Mouse (Mus musculus) heart, postnatal 14 days (tissue): ENCODE measurements around the gene Spryd7. TPM values are rescaled to one million over a fixed set of nuclear protein-coding genes. Genes with fewer than 3 reads are reported as not detected.
"Not testable (repeated sequence)": the region's sequence is repeated elsewhere in the genome, so short reads cannot be mapped to it uniquely, and the experiment has no call there.

Experiments used
- DNase-seq, 2 experiments: peaks; one replicate each; pipeline ENCODE4 v3.0.0; 2021 to 2022
- intact Hi-C: fragments of 180-260 bp; cut with DNase I; formaldehyde crosslinking; loops from one replicate; pipeline ENCODE4 v1.15.1; 2025
- long read RNA-seq, 2 experiments: library from polyadenylated mRNA; stranded (forward); transcript quantifications; one replicate each; pipeline ENCODE4 v2.0.0; 2021
- total RNA-seq, 2 experiments: library from RNA; stranded (reverse); gene quantifications; 2 replicates each; pipeline ENCODE4 v1.2.3; 2021

The Spryd7 gene
- 10 to 100 TPM; 51.3 to 55.6 TPM for total RNA-seq
- long read RNA-seq, experiment 1, full-length matches to known transcripts, result 69 of 95 reads
- long read RNA-seq, experiment 1, partial matches to known transcripts, result 24 of 95 reads
- long read RNA-seq, experiment 1, other reads (novel, unspliced or antisense), result 2 of 95 reads
- long read RNA-seq, experiment 2, full-length matches to known transcripts, result 66 of 90 reads
- long read RNA-seq, experiment 2, partial matches to known transcripts, result 22 of 90 reads
- long read RNA-seq, experiment 2, other reads (novel, unspliced or antisense), result 2 of 90 reads

GRCm38 (mm10) chr14:61556289-61557147 lies at the start of gene Spryd7:
Spryd7 (minus strand) TSS chr14:61556886.
- peak; percentile 96 to 97 for DNase-seq
- intact Hi-C loops, result loop anchor here (5.0 kb wide), 2 partner anchors 91 to 114 kb away; no protein-coding TSS in a partner anchor

GRCm38 (mm10) chr14:61606088-61606487 lies 49.4 kb upstream of the Spryd7 start:
- intact Hi-C loops, DNase-seq: not testable (repeated sequence)

- no peak for DNase-seq
- intact Hi-C loops, result loop anchor here (5.0 kb wide), 1 partner anchor 33 kb away; no protein-coding TSS in a partner anchor
Observed at GRCm38 (mm10) chr14:61604081-61604480, 47.4 kb upstream of the Spryd7 start.

GRCm38 (mm10) chr14:61603069-61603755 lies 46.5 kb upstream of the Spryd7 start:
- intact Hi-C loops, result loop anchor here (5.0 kb wide), 1 partner anchor 34 kb away; no protein-coding TSS in a partner anchor
- DNase-seq, result no peak

GRCm38 (mm10) chr14:61601348-61601747 lies 44.7 kb upstream of the Spryd7 start:
- DNase-seq, result no peak
- intact Hi-C loops, result loop anchor here (5.0 kb wide), 1 partner anchor 36 kb away; no protein-coding TSS in a partner anchor

- DNase-seq, result peak; percentile 92 to 93
- intact Hi-C loops, result no loop called here
Observed at GRCm38 (mm10) chr14:61599057-61599806, 42.5 kb upstream of the Spryd7 start.

- intact Hi-C loops, result no loop called here
- no peak for DNase-seq
Observed at GRCm38 (mm10) chr14:61597968-61598367, 41.3 kb upstream of the Spryd7 start, which contains the start of gene Trim13. Trim13 (plus strand) TSS chr14:61598247.

GRCm38 (mm10) chr14:61596719-61597426 lies 40.2 kb upstream of the Spryd7 start:
- intact Hi-C loops, result no loop called here
- no peak for DNase-seq

GRCm38 (mm10) chr14:61589288-61590065 lies 32.8 kb upstream of the Spryd7 start:
- no peak for DNase-seq
- intact Hi-C loops, result no loop called here

GRCm38 (mm10) chr14:61575941-61576340 lies 19.3 kb upstream of the Spryd7 start:
- no peak for DNase-seq
- intact Hi-C loops, result loop anchor here (5.0 to 10.0 kb wide), 2 partner anchors 71 to 759 kb away; no protein-coding TSS in a partner anchor

GRCm38 (mm10) chr14:61575066-61575465 lies 18.4 kb upstream of the Spryd7 start:
- intact Hi-C loops, result loop anchor here (5.0 to 10.0 kb wide), 2 partner anchors 72 to 760 kb away; no protein-coding TSS in a partner anchor
- DNase-seq, result peak; percentile 28 to 39

- DNase-seq, result no peak
- intact Hi-C loops, result loop anchor here (2.0 to 10.0 kb wide), 4 partner anchors 115 to 885 kb away; partner anchors contain the start of gene Gucy1b2
Observed at GRCm38 (mm10) chr14:61572131-61572530, 15.4 kb upstream of the Spryd7 start.

- peak; percentile 91 to 94 for DNase-seq
- intact Hi-C loops, result loop anchor here (2.0 to 10.0 kb wide), 4 partner anchors 116 to 763 kb away; no protein-coding TSS in a partner anchor
Observed at GRCm38 (mm10) chr14:61571366-61571765, 14.7 kb upstream of the Spryd7 start.

GRCm38 (mm10) chr14:61569344-61569743 lies 12.7 kb upstream of the Spryd7 start:
- DNase-seq, result no peak
- intact Hi-C loops, result no loop called here

GRCm38 (mm10) chr14:61566211-61566610 lies 9.5 kb upstream of the Spryd7 start:
- intact Hi-C loops, result not testable (repeated sequence)

GRCm38 (mm10) chr14:61559856-61560255 lies 3.2 kb upstream of the Spryd7 start:
- intact Hi-C loops, result loop anchor here (5.0 kb wide), 2 partner anchors 87 to 118 kb away; no protein-coding TSS in a partner anchor
- DNase-seq, result no peak

More at GRCm38 (mm10) chr14:61566211-61566610, 9.5 kb upstream of the Spryd7 start:
- DNase-seq, result not testable (repeated sequence)

GRCm38 (mm10) chr14:61558901-61559300 lies 2.2 kb upstream of the Spryd7 start:
- intact Hi-C loops, result loop anchor here (5.0 kb wide), 2 partner anchors 88 to 117 kb away; no protein-coding TSS in a partner anchor
- no peak for DNase-seq

GRCm38 (mm10) chr14:61555931-61556288 lies 776 bp downstream of the Spryd7 start:
- DNase-seq, result no peak
- intact Hi-C loops, result loop anchor here (5.0 kb wide), 2 partner anchors 91 to 114 kb away; no protein-coding TSS in a partner anchor
